Mouse (Mus musculus): ENCODE results near the gene Nav2.

DNA sequence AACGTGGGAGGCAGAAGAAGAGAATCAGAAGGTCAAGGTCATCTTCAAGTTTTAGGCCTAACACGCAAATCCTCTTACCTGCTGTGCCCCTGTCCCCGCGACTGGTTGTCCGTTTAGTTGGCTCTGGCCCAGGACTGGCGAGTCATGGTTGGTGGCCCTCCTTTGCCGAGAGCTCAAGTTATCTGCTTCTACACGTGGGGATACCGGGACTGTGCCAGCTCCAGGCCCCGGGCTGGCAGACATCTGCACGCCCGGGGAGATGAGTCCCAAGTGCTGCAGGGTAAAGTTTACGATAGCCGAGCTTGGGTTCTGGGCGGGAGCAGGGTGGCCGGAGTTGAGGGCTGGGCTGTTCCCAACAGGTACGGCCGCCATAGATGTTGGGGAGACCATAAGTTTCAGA lies 40.9 kb upstream of the Nav2 start:
- no peak for TF ChIP-seq CTCF (IDR thresholded peaks at IDR 0.05; ENCODE audit: borderline replicate concordance, control insufficient read depth, extremely low read depth, insufficient read depth, low read length, poor library complexity)
- TF ChIP-seq POLR2A (IDR thresholded peaks at IDR 0.05; ENCODE audit: control insufficient read depth, extremely low read depth, insufficient read depth, low read length, poor library complexity) = no peak
